In the genomic region with DNA sequence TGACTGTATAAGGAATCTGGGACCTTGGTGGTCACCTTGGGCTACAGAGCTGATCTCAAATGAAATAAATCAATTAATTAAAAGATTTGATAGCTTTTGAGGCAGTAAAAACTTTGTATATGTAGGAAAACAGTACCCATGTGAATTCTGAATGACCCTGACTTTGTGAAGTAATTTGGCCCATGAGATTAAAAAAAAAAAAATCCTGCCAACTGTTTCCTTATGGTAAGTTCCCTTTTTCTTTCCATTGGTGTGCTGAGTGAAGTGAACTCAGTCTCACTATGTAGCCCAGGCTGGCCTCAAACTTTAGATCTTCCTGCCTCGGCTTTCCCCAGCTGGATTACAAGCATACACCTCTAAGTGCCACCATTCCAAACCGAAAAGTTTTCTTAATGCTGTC, we compare ENCODE assay signal across 35 mouse cellular contexts. TPM values are rescaled to one million over a fixed set of nuclear protein-coding genes. Genes with fewer than 3 reads are reported as not detected.
"Had no signal": no experiment of that assay in that cellular context is flagged by ENCODE, and none has a peak within 500 bp of the region (broad histone marks: within the 10 kb centered on the region; RNA-seq: fewer than 3 reads in every experiment).

No protein-coding gene starts in this region.

- H3K4me1 ChIP-seq: heart, embryonic 10.5 days; heart, embryonic 12.5 days; heart, embryonic 13.5 days; heart, embryonic 15.5 days; hindbrain, embryonic 10.5 days; hindbrain, embryonic 12.5 days; hindbrain, embryonic 13.5 days; hindbrain, embryonic 15.5 days; intestine, embryonic 15.5 days; kidney, embryonic 15.5 days had no signal

- H3K27me3 ChIP-seq: heart, embryonic 12.5 days; heart, embryonic 13.5 days; heart, embryonic 15.5 days; hindbrain, embryonic 12.5 days; hindbrain, embryonic 13.5 days; hindbrain, embryonic 15.5 days; intestine, embryonic 15.5 days; kidney, embryonic 15.5 days had no signal

- H3K9me3 ChIP-seq: heart, embryonic 10.5 days; heart, embryonic 12.5 days; heart, embryonic 13.5 days; heart, embryonic 15.5 days; hindbrain, embryonic 10.5 days; hindbrain, embryonic 12.5 days; hindbrain, embryonic 13.5 days; hindbrain, embryonic 15.5 days; intestine, embryonic 15.5 days; kidney, embryonic 15.5 days had no signal

- H3K4me3 ChIP-seq: heart, embryonic 10.5 days; heart, embryonic 12.5 days; heart, embryonic 13.5 days; heart, embryonic 15.5 days; hindbrain, embryonic 10.5 days; hindbrain, embryonic 12.5 days; hindbrain, embryonic 13.5 days; hindbrain, embryonic 15.5 days; intestine, embryonic 15.5 days; kidney, embryonic 15.5 days; layer of hippocampus, adult 2 months; left cerebral cortex, adult 2 months had no signal

- H3K27ac ChIP-seq: heart, embryonic 10.5 days; heart, embryonic 13.5 days; heart, embryonic 15.5 days; hindbrain, embryonic 10.5 days; hindbrain, embryonic 12.5 days; hindbrain, embryonic 13.5 days; hindbrain, embryonic 14.5 days; hindbrain, embryonic 15.5 days; hindbrain, postnatal 0 days; intestine, embryonic 15.5 days; kidney, embryonic 15.5 days; kidney, postnatal 0 days; layer of hippocampus, adult 2 months; left cerebral cortex, adult 2 months had no signal

- DNase-seq: heart, postnatal 10 days; heart, postnatal 36 days; heart, postnatal 4 days; kidney, adult 11 months; kidney, adult 18-20 months; kidney, adult 2 months; kidney, adult 8-10 months; kidney, adult 9 months; kidney, postnatal 10 days; kidney, postnatal 14 days; kidney, postnatal 25 days; kidney, postnatal 36 days; kidney, postnatal 4 days; layer of hippocampus, adult 9-11 months; layer of hippocampus, postnatal 36 days had no signal

- H3K4me2 ChIP-seq: heart, embryonic 11.5 days; heart, embryonic 12.5 days; heart, embryonic 13.5 days; heart, embryonic 15.5 days; hindbrain, embryonic 12.5 days; hindbrain, embryonic 13.5 days; hindbrain, embryonic 14.5 days; hindbrain, embryonic 15.5 days; intestine, embryonic 15.5 days; kidney, embryonic 15.5 days had no signal

- ATAC-seq: hindbrain, embryonic 16.5 days; hindbrain, postnatal 0 days; inflammation-experienced regulatory T-cells, adult 6 months; intestine, embryonic 15.5 days; intestine, embryonic 16.5 days had no signal

- H3K9ac ChIP-seq: heart, embryonic 12.5 days; heart, embryonic 13.5 days; heart, embryonic 15.5 days; hindbrain, embryonic 12.5 days; hindbrain, embryonic 13.5 days; hindbrain, embryonic 14.5 days; hindbrain, embryonic 15.5 days; intestine, embryonic 15.5 days; kidney, embryonic 15.5 days had no signal

RNA-seq across cellular contexts. Expression of a gene that starts 19.2 kb away (rescaled TPM):
- polyA plus RNA-seq: heart, postnatal 0 days had no signal
